Mouse (Mus musculus) MEL (cell line): ENCODE results near the gene Esd. TPM values are rescaled to one million over a fixed set of nuclear protein-coding genes. Genes with fewer than 3 reads are reported as not detected.
A peak's percentile ranks its signal among the peaks of the same experiment; 100 is the strongest.

Experiments used
- DNase-seq: peaks from one replicate; pipeline ENCODE4 v3.0.0; 2011; ENCODE audit warnings: low read depth, low spot score
- H3K27ac ChIP-seq: 2 replicates; pipeline ENCODE4 v1.5.1; 2012; ENCODE audit warnings: low read depth, mild to moderate bottlenecking, control low read depth, low read length, moderate library complexity; ENCODE audit not compliant: control insufficient read depth
- H3K27me3 ChIP-seq, 2 experiments: fragments of 150-350 bp in 1 of 2; sonication (generic) in 1 of 2; 2 replicates each; pipeline ENCODE4 v1.6.1; 2012; ENCODE audit warnings: low read length in 2 of 2, mild to moderate bottlenecking in 2 of 2, improper control_type of control experiment in 1 of 2, moderate library complexity in 1 of 2; ENCODE audit not compliant: insufficient read depth in 2 of 2, control insufficient read depth in 1 of 2
- H3K36me3 ChIP-seq, 2 experiments: 2 replicates each; pipeline ENCODE4 v1.6.1; 2012 to 2014; ENCODE audit warnings: low read length in 2 of 2, improper control_type of control experiment in 1 of 2, inconsistent platforms in 1 of 2, mild to moderate bottlenecking in 1 of 2; ENCODE audit not compliant: insufficient read depth in 2 of 2, control insufficient read depth in 1 of 2
- H3K4me1 ChIP-seq, 2 experiments: fragments of 150-350 bp in 1 of 2; sonication (generic) in 1 of 2; 2 replicates each; pipeline ENCODE4 v1.6.1; 2012; ENCODE audit warnings: low read length in 2 of 2, improper control_type of control experiment in 1 of 2, mild to moderate bottlenecking in 1 of 2; ENCODE audit not compliant: insufficient read depth in 2 of 2, control insufficient read depth in 1 of 2
- H3K4me3 ChIP-seq, 2 experiments: fragments of 150-350 bp in 1 of 2; sonication (generic) in 1 of 2; 2 replicates each; pipeline ENCODE4 v1.5.1; 2012; ENCODE audit warnings: low read depth in 2 of 2, low read length in 2 of 2, mild to moderate bottlenecking in 2 of 2, moderate library complexity in 2 of 2, control low read depth in 1 of 2, improper control_type of control experiment in 1 of 2; ENCODE audit not compliant: control insufficient read depth in 1 of 2, insufficient read depth in 1 of 2
- H3K79me2 ChIP-seq: 2 replicates; pipeline ENCODE4 v1.6.1; 2012; ENCODE audit warnings: mild to moderate bottlenecking, low read length, moderate library complexity; ENCODE audit not compliant: control insufficient read depth, poor library complexity, insufficient read depth
- H3K9ac ChIP-seq: 2 replicates; pipeline ENCODE4 v1.6.1; 2012; ENCODE audit warnings: low read depth, mild to moderate bottlenecking, control low read depth, low read length, moderate library complexity; ENCODE audit not compliant: control insufficient read depth, poor library complexity, severe bottlenecking
- H3K9me3 ChIP-seq: fragments of 150-350 bp; sonication (generic); replicated peaks from 2 replicates; pipeline ENCODE4 v1.6.1; 2012; ENCODE audit warnings: mild to moderate bottlenecking, low read length, improper control_type of control experiment, moderate library complexity; ENCODE audit not compliant: insufficient read depth
- CHD1 ChIP-seq: IDR thresholded peaks from 2 replicates; pipeline ENCODE4 v1.6.1; 2012; ENCODE audit warnings: low read depth, mild to moderate bottlenecking, inconsistent platforms, low read length, improper control_type of control experiment
- CTCF ChIP-seq, 3 experiments: IDR thresholded peaks in 2 of 3; conservative IDR thresholded peaks in 1 of 3; 2 replicates each; pipeline ENCODE4 v1.5.1; 2011 to 2012; ENCODE audit warnings: low read length in 3 of 3, low read depth in 2 of 3, mild to moderate bottlenecking in 2 of 3, improper control_type of control experiment in 1 of 3, inconsistent platforms in 1 of 3, mixed read lengths in 1 of 3, moderate library complexity in 1 of 3; ENCODE audit not compliant: control insufficient read depth in 1 of 3, insufficient read depth in 1 of 3, poor library complexity in 1 of 3, severe bottlenecking in 1 of 3
- E2F4 ChIP-seq: IDR thresholded peaks from 2 replicates; pipeline ENCODE4 v1.6.1; 2011; ENCODE audit warnings: low read depth, low read length, improper control_type of control experiment, borderline replicate concordance
- ELF1 ChIP-seq: IDR thresholded peaks from 2 replicates; pipeline ENCODE4 v1.6.1; 2014; ENCODE audit warnings: low read depth, mild to moderate bottlenecking, inconsistent platforms, low read length, improper control_type of control experiment, moderate library complexity
- ETS1 ChIP-seq: IDR thresholded peaks from 2 replicates; pipeline ENCODE4 v1.6.1; 2012; ENCODE audit warnings: low read depth, mild to moderate bottlenecking, inconsistent platforms, low read length, improper control_type of control experiment, moderate library complexity
- GABPA ChIP-seq: IDR thresholded peaks from 2 replicates; pipeline ENCODE4 v1.6.1; 2012; ENCODE audit warnings: low read depth, mild to moderate bottlenecking, inconsistent platforms, low read length, improper control_type of control experiment, moderate library complexity
- GATA1 ChIP-seq: IDR thresholded peaks from 2 replicates; pipeline ENCODE4 v1.6.1; 2011; ENCODE audit warnings: low read depth, low read length, improper control_type of control experiment
- KAT2A ChIP-seq: conservative IDR thresholded peaks from 2 replicates; pipeline ENCODE4 v1.6.1; 2012; ENCODE audit warnings: low read depth, low read length, improper control_type of control experiment, inconsistent platforms
- MYB ChIP-seq: IDR thresholded peaks from 2 replicates; pipeline ENCODE4 v1.6.1; 2011; ENCODE audit warnings: mild to moderate bottlenecking, low read depth, low read length, improper control_type of control experiment
- NELFE ChIP-seq: IDR thresholded peaks from 2 replicates; pipeline ENCODE4 v1.6.1; 2011; ENCODE audit warnings: low read depth, low read length, improper control_type of control experiment
- POLR2A ChIP-seq, 2 experiments: IDR thresholded peaks; 2 replicates each; pipeline ENCODE4 v1.6.1; 2011 to 2012; ENCODE audit warnings: low read length in 2 of 2, mild to moderate bottlenecking in 2 of 2, control low read depth in 1 of 2, improper control_type of control experiment in 1 of 2, low read depth in 1 of 2, moderate library complexity in 1 of 2; ENCODE audit not compliant: control insufficient read depth in 1 of 2, insufficient read depth in 1 of 2, poor library complexity in 1 of 2
- POLR2AphosphoS2 ChIP-seq: IDR thresholded peaks from 2 replicates; pipeline ENCODE4 v1.6.1; 2011; ENCODE audit warnings: low read length, improper control_type of control experiment
- RAD21 ChIP-seq: IDR thresholded peaks from 2 replicates; pipeline ENCODE4 v1.6.1; 2011; ENCODE audit warnings: mild to moderate bottlenecking, low read depth, low read length, improper control_type of control experiment
- SIN3A ChIP-seq: IDR thresholded peaks from 2 replicates; pipeline ENCODE4 v1.6.1; 2012; ENCODE audit warnings: low read length, improper control_type of control experiment, inconsistent platforms
- SMC3 ChIP-seq: IDR thresholded peaks from 2 replicates; pipeline ENCODE4 v1.6.1; 2011; ENCODE audit warnings: low read depth, low read length, improper control_type of control experiment
- USF2 ChIP-seq, 2 experiments: IDR thresholded peaks; 2 replicates each; pipeline ENCODE4 v1.6.1; 2011 to 2012; ENCODE audit warnings: improper control_type of control experiment in 2 of 2, low read length in 2 of 2, borderline replicate concordance in 1 of 2, inconsistent platforms in 1 of 2, low read depth in 1 of 2, mild to moderate bottlenecking in 1 of 2; ENCODE audit not compliant: insufficient read depth in 1 of 2
- ZC3H11A ChIP-seq: IDR thresholded peaks from 2 replicates; pipeline ENCODE4 v1.6.1; 2012; ENCODE audit warnings: low read depth, mild to moderate bottlenecking, inconsistent platforms, low read length, improper control_type of control experiment
- ZKSCAN1 ChIP-seq: IDR thresholded peaks from 2 replicates; pipeline ENCODE4 v1.6.1; 2012; ENCODE audit warnings: low read depth, mild to moderate bottlenecking, inconsistent platforms, low read length, improper control_type of control experiment, moderate library complexity
- ZMIZ1 ChIP-seq: IDR thresholded peaks from 2 replicates; pipeline ENCODE4 v1.6.1; 2012; ENCODE audit warnings: low read depth, mild to moderate bottlenecking, inconsistent platforms, low read length, improper control_type of control experiment, moderate library complexity
- ZNF384 ChIP-seq: IDR thresholded peaks from 2 replicates; pipeline ENCODE4 v1.6.1; 2012; ENCODE audit warnings: low read depth, mild to moderate bottlenecking, inconsistent platforms, low read length, improper control_type of control experiment
- polyA plus RNA-seq, 2 experiments: library from polyadenylated mRNA; stranded (reverse) in 1 of 2; unstranded in 1 of 2; fragments of >175 nt in 1 of 2; fragments of >200 nt in 1 of 2; gene quantifications; 2 replicates each; pipeline versions ENCODE4 v1.2.1 to v1.2.4; 2012; ENCODE audit warnings: low replicate concordance in 2 of 2, low read depth in 1 of 2; ENCODE audit not compliant: insufficient read length in 2 of 2, insufficient read depth in 1 of 2, missing spikeins in 1 of 2
- total RNA-seq: library from RNA; depleted of rRNA; stranded (reverse); fragments of 300-350 nt; gene quantifications from 2 replicates; pipeline ENCODE4 v1.2.3, GENCODE M21; 2012

The Esd gene
- total and polyA plus RNA-seq, 3 experiments = 150 to 230 TPM; not detected in 1

DNA sequence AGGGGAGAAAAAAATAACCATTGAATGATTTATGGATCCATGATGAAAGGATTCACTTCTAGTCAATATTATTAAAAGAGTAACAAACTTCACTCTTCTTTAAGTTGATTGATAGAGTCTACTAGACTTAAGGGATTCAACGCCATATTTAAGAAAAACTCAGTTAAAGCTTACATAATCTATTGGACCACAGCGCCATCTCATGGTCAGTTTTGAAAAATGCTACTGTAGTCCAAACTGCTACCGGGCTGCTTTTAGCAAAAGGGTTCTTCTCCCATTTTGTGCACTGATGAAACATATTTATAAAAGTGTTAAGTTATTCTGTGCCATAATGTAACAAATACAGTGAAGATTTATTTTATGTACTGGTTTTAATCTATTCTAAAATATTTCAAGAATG lies 23.0 kb upstream of the Esd start:
- Histone ChIP-seq H3K9me3 (no peaks in the 10 kb centered on the region), H3K36me3 (no peaks in the 10 kb centered on the region), H3K27ac (no peak overlapping the region), H3K4me3 (no peak overlapping the region), H3K4me1 (no peaks in the 10 kb centered on the region), H3K79me2 (no peaks in the 10 kb centered on the region), H3K27me3 (0 out of 4 replicates have a peak, but pooled peaks cover 2 to 3% of the 10 kb centered on the region in 2 experiments), H3K9ac (no peak overlapping the region)
- peak; percentile 86 for DNase-seq
- TF ChIP-seq CTCF (IDR thresholded peaks at IDR 0.05 in 2 of 3, conservative IDR thresholded peaks at IDR 0.05 in 1 of 3; ENCODE audit: control insufficient read depth in 1 of 3, insufficient read depth in 1 of 3, low read depth in 2 of 3, low read length in 3 of 3, poor library complexity in 1 of 3, severe bottlenecking in 1 of 3) = peak; percentile 39 to 92 (median 52)
- TF ChIP-seq ZNF384 = peak; percentile 55; the same call in 1 of the 2 replicates
- no peak for TF ChIP-seq MYB
- no peak for TF ChIP-seq ETS1
- TF ChIP-seq ZC3H11A = peak; percentile 97
- peak; percentile 95 for TF ChIP-seq SMC3
- peak; percentile 99 for TF ChIP-seq RAD21
- TF ChIP-seq SIN3A = no peak
- no peak for TF ChIP-seq USF2 (IDR thresholded peaks at IDR 0.05; ENCODE audit: borderline replicate concordance in 1 of 2, insufficient read depth in 1 of 2, low read depth in 1 of 2, low read length in 2 of 2)
- TF ChIP-seq POLR2AphosphoS2 = no peak

DNA sequence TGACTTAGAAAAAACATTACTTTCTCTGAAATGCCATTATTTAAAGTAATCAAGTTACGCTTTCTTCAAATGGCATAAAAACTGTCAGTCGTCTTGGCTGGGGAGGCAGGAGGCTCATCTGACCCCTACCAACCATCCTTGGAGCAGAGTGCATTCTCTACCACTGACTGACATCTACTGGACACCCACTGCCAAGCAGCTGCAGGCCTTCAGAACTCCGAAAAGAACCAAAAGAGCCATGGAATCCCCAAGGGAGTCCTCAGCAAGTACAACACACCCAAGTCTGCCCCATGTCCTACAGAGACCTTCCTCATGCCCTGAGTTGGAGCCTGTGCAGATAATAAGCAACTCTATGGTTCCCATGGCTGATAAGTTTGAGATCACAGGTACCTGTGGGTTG lies 8.6 kb upstream of the Esd start:
- no peak for DNase-seq
- H3K27me3 ChIP-seq = peaks cover 3 to 7% of the 10 kb centered on the region in 2 experiments
- no peaks in the 10 kb centered on the region for H3K4me1 ChIP-seq
- no peaks in the 10 kb centered on the region for H3K9me3 ChIP-seq
- no peak overlapping the region for H3K27ac ChIP-seq
- no peak overlapping the region for H3K9ac ChIP-seq
- H3K36me3 ChIP-seq = no peaks in the 10 kb centered on the region
- TF ChIP-seq RAD21 = peak; percentile 27
- no peak for TF ChIP-seq CHD1
- TF ChIP-seq CTCF (IDR thresholded peaks at IDR 0.05 in 2 of 3, conservative IDR thresholded peaks at IDR 0.05 in 1 of 3; ENCODE audit: control insufficient read depth in 1 of 3, insufficient read depth in 1 of 3, low read depth in 2 of 3, low read length in 3 of 3, poor library complexity in 1 of 3, severe bottlenecking in 1 of 3) = peak in 2 of 3 experiments; percentile 16 to 23; a peak in 2 of 6 replicates
- TF ChIP-seq MYB = no peak
- no peak overlapping the region for H3K4me3 ChIP-seq
- H3K79me2 ChIP-seq = no peaks in the 10 kb centered on the region

DNA sequence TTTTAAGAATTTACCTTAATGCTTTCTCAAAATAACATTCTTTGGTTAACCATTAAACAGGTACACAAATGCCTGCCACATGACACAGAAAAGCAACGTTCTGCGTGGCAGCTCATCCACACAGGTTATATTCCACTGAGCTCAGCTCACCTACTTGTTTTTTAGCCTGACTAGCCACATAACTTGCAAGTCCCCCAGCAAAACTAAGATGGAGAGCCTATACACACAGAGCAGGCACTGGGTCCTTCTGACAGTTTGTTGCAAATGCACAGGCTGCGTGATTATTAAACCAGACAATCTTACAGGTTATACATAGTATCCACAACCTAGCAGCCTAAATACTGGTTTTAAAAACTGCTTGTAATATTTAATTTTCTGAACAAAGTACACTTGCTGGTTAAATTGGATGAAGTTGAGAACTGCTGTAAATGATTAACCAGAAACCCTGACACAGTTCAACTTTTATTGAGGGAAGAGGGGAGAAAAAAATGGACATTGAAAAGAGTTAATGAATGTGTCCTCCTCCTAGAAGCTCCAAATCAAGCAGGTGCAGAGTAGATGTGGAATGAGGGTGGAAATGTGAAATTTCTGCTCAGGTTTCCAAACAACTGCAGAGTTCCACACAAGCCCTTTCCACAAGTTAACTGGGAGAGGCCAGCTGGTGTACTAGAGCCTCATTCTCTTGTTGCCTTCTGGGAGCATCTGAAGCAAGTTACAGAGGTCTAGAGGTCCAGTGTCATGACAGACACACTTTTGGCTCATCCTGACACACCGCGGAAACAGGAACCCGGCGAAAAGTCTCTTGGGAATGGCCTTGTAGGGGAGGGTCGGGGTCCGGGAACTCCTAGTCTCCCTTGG lies 647 bp upstream of the Esd start:
- TF ChIP-seq SIN3A (no peak; the same call in 1 of the 2 replicates), ELF1 (no peak), KAT2A (no peak), GABPA (no peak), GATA1 (no peak), ZMIZ1 (no peak), POLR2AphosphoS2 (no peak; the same call in 1 of the 2 replicates), POLR2A (IDR thresholded peaks at IDR 0.05; ENCODE audit: control insufficient read depth in 1 of 2, insufficient read depth in 1 of 2, low read depth in 1 of 2, low read length in 2 of 2, poor library complexity in 1 of 2) (no peak), ZKSCAN1 (no peak), NELFE (no peak), E2F4 (no peak)
- Histone ChIP-seq H3K27me3 (peaks cover 0 to 2% of the 10 kb centered on the region in 2 experiments; a peak in 1 of 4 replicates), H3K27ac (no peak overlapping the region), H3K4me3 (peak overlapping the region; percentile 58 to 64), H3K4me1 (peaks cover 4 to 7% of the 10 kb centered on the region in 2 experiments; a peak in 1 of 4 replicates), H3K79me2 (peaks cover 14% of the 10 kb centered on the region), H3K9ac (peak overlapping the region; percentile 56), H3K36me3 (peaks cover 8 to 15% of the 10 kb centered on the region in 2 experiments), H3K9me3 (no peaks in the 10 kb centered on the region)
- DNase-seq = peak; percentile 18
